Mouse (Mus musculus): ENCODE results near the gene Npm1.

DNA sequence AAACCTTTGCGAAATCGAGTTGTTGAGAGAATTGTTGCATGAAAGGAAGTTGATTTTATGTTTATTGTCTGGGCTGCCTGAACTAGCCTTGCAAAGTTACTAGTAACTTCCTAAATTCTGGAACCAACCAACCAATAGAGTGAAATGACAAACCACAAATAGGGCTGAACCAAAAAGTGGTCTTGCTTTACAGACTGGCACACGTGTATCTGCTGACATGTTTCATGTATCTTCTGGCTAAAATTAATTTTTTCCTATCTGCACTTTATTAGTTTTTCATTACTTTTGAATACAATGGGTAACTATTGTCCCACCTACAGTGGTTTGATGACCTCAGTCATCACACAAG lies 13.9 kb downstream of the Npm1 start:
- TF ChIP-seq CTCF (IDR thresholded peaks at IDR 0.05; ENCODE audit: borderline replicate concordance, control insufficient read depth, extremely low read depth, insufficient read depth, low read length, poor library complexity) (no peak), POLR2A (IDR thresholded peaks at IDR 0.05; ENCODE audit: control insufficient read depth, extremely low read depth, insufficient read depth, low read length, poor library complexity) (no peak)

Measured in thymus, adult 2 months (tissue).